Mouse (Mus musculus) lung, adult 2 months (tissue): ENCODE results near the gene Mon1a. TPM values are rescaled to one million over a fixed set of nuclear protein-coding genes. Genes with fewer than 3 reads are reported as not detected.
A peak's percentile ranks its signal among the peaks of the same experiment; 100 is the strongest.

Experiments
- DNase-seq: peaks from one replicate; pipeline ENCODE4 v3.0.0; 2022
- H3K4me1 ChIP-seq: fragments of 200-500 bp; 2 replicates; pipeline ENCODE4 v1.6.1; 2011; ENCODE audit warnings: low read length; ENCODE audit not compliant: control insufficient read depth, insufficient read depth
- H3K4me3 ChIP-seq: fragments of 200-500 bp; replicated peaks from 2 replicates; pipeline ENCODE3; 2011; ENCODE audit warnings: low read depth, mild to moderate bottlenecking, control low read depth, low read length; ENCODE audit errors: extremely low read depth
- CTCF ChIP-seq: fragments of 200-500 bp; IDR thresholded peaks from 2 replicates; pipeline ENCODE4 v1.5.1; 2011; ENCODE audit warnings: mild to moderate bottlenecking, low read length, control low read depth; ENCODE audit not compliant: insufficient read depth
- POLR2A ChIP-seq: fragments of 200-500 bp; IDR thresholded peaks from 2 replicates; pipeline ENCODE4 v1.6.1; 2011; ENCODE audit warnings: low read depth, mild to moderate bottlenecking, control low read depth, low read length, borderline replicate concordance; ENCODE audit errors: extremely low read depth
- WGBS: fragments of 180-500 bp; shearing (Covaris S2); methylation state at CpG from one replicate; pipeline ENCODE4 v1.1.7; 2018; 5-methylcytosine and 5-hydroxymethylcytosine counted together
- polyA plus RNA-seq: library from polyadenylated mRNA; depleted of rRNA; stranded (reverse); fragments of >200 nt; gene quantifications from 2 replicates; pipeline ENCODE4 v1.2.3, GENCODE M21; 2012; rRNA removed

Mon1a gene
- polyA plus RNA-seq: 29.4 and 31.7 TPM in 2 replicates

GRCm38 (mm10) chr9:107887804-107888266 is at the start of gene Mon1a:
Mon1a (plus strand) TSS chr9:107888151.
- TF ChIP-seq CTCF: no peak
- TF ChIP-seq POLR2A: peak; percentile 75; the same call in 1 of the 2 replicates

DNA sequence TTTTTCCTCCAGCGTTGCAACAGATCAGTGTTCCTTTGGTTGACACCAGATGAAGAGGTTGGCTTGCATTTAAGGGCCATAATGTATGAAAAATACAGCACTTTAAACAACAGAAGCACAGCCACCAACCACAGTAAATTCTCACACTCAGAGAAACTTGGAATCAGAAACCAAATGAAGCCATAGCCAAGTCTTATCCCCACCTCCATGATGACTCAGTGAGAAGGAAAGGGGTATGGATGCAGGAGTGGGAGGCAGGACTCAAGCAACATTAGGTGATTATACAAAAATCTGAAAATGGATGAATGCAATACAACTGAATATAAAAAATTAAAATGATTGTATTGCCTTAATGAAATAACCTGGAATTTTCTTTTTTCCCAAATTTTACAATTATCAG is 49.1 kb upstream of the Mon1a start:
- DNase-seq: no peak
- Histone ChIP-seq H3K4me1 (no peaks in the 10 kb centered on the region), H3K4me3 (no peak overlapping the region)
- no peak for TF ChIP-seq POLR2A
- TF ChIP-seq CTCF: no peak
- WGBS: 91% methylated on average over 1 of the region's 1 CpGs

More at GRCm38 (mm10) chr9:107887804-107888266, at the start of gene Mon1a:
- H3K4me3 ChIP-seq: peak within 1 kb of the TSS; percentile 75
- DNase-seq: peak; percentile 85
- H3K4me1 ChIP-seq: no peaks in the 10 kb centered on the region
- under 1% methylated on average over 28 of the region's 28 CpGs for WGBS

DNA sequence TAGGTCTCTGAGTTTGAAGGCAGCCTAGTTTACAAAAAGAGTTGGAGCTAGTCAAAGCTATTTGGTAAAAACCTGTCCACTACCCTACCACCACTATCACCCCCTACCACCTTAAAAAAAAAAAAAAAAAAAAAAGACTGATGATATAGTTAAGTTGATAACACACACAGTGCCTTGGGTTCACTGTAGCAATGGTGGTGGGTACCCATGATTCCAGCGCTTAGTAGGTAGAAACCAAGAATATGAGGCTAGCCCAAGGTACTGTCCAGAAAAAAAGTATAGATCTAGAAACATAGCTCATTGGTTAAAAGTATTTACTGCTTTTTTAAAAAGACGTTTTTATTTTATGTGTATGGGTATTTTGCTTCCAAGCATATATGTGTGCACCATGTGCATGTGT is 45.2 kb upstream of the Mon1a start:
- TF ChIP-seq CTCF (no peak), POLR2A (no peak)
- 96% methylated on average over 2 of the region's 2 CpGs for WGBS
- Histone ChIP-seq H3K4me1 (no peaks in the 10 kb centered on the region), H3K4me3 (no peak overlapping the region)
- no peak for DNase-seq

DNA sequence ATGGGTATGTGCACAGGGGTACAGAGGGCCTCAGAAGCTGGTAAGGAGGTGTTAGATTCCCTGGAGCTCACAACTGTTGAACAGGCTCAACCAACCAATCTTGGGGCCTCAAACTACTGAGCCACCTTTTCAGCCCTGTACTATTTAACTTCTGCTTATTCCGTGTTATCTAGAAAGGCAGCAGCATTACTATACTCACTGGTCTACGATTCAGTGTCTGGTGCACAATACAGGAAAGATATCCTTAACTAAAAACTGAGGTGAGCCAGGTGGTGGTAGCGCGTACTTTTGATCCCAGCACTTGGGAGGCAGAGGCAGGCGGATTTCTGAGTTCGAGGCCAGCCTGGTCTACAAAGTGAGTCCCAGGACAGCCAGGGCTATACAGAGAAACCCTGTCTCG is 39.0 kb upstream of the Mon1a start:
- 97% methylated on average over 7 of the region's 7 CpGs for WGBS
- DNase-seq: no peak
- Histone ChIP-seq H3K4me3 (no peak overlapping the region), H3K4me1 (no peaks in the 10 kb centered on the region)
- TF ChIP-seq CTCF (no peak), POLR2A (no peak)

GRCm38 (mm10) chr9:107858343-107858742 is 29.6 kb upstream of the Mon1a start:
- DNase-seq: no peak
- H3K4me1 ChIP-seq: no peaks in the 10 kb centered on the region; the same call in 1 of the 2 replicates
- 94% methylated on average over 3 of the region's 3 CpGs for WGBS
- H3K4me3 ChIP-seq: no peak overlapping the region
- TF ChIP-seq CTCF (no peak), POLR2A (no peak)

DNA sequence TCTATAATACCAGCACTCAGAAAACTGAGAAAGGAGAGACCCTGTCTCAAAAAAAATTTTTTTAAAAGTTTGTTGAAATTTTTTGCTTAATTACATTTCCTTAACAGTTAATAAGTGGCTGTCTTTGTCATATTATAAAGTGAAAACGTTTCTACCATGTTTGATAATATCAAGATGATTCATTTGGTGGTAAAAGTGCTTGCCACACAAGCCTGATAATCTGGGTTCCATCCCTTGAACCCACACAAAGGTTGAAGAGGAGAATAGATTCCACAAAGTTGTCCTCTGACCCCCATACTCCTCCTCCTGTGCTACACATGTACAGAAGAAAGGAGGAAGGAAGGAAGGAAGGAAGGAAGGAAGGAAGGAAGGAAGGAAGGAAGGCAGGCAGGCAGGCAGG is 23.5 kb upstream of the Mon1a start:
- peaks cover 2% of the 10 kb centered on the region; the same call in 1 of the 2 replicates for H3K4me1 ChIP-seq
- no peak for TF ChIP-seq CTCF
- no peak for TF ChIP-seq POLR2A
- WGBS: 33% methylated on average over 1 of the region's 1 CpGs
- H3K4me3 ChIP-seq: no peak overlapping the region
- no peak for DNase-seq

GRCm38 (mm10) chr9:107866081-107866480 is 21.9 kb upstream of the Mon1a start:
- WGBS: 98% methylated on average over 2 of the region's 2 CpGs
- TF ChIP-seq POLR2A (no peak), CTCF (no peak)
- Histone ChIP-seq H3K4me1 (peaks cover 2% of the 10 kb centered on the region; the same call in 1 of the 2 replicates), H3K4me3 (no peak overlapping the region)
- DNase-seq: no peak

DNA sequence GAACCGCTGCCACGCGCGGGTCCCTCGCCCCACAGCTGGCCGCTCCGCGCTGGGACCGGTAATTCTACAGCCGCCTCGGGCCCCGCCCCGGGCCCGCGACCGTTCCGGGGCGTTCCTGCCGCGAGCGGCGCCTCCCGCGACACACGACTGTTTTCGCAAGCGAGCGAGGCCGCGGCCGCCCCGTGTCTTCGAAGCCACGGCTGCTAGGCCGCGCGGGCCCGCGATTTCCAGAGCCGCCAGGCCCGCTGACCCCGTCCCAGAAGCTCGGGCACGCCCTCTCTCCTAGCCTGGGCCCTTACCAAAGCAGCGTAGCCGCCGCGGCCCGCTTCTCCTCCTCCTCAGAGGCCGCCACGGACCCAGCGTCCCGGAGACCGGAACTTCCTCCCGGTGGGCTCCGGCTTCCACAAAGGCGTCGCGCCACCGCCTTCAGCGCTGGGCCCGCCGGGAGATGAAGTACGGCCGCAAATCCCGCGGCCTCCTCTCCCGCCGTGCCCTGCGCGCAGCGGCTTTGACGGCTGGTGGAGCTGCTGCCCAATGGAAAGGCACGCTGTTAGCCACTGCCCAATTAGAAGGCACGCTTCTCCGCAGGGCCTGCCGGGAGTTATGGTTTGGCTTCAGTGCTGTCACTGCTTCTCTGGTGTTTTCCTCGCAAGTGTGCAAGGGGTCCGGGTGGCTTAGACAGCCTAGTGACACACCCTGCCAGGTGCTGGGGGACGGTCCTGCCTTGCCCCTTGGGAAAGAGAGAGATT is 15.4 kb upstream of the Mon1a start:
- TF ChIP-seq CTCF (no peak), POLR2A (peak; percentile 92; the same call in 1 of the 2 replicates)
- Histone ChIP-seq H3K4me1 (peaks cover 6% of the 10 kb centered on the region; the same call in 1 of the 2 replicates), H3K4me3 (peak overlapping the region; percentile 97)
- WGBS: under 1% methylated on average over 80 of the region's 80 CpGs
- peak; percentile 87 for DNase-seq

DNA sequence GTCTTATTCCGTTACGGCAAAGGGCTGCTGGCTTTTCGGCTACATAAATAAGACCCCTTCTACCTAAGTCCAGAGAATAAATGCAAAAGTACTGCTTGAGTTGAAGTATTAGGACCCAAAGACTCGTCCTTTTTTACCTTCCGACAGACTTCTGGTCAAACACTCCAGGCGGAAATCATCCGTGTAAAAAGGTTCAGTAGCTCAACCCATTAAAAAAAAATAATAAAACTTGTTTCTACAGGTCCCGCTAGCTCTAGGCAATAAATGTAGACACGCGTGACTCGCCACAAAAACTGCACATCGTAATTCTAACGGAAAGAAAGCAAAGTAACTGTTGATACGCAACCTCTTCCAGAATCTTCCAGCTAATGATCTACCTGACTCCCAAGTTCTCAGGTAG is 14.8 kb upstream of the Mon1a start, which contains the start of gene Rbm6:
TSS of gene Rbm6 (minus strand) at position 101 of the 400 bp plus-strand sequence.
- no peak for DNase-seq
- 8% methylated on average over 14 of the region's 14 CpGs for WGBS
- no peak for TF ChIP-seq POLR2A
- TF ChIP-seq CTCF: no peak
- Histone ChIP-seq H3K4me1 (peaks cover 6% of the 10 kb centered on the region; the same call in 1 of the 2 replicates), H3K4me3 (peak within 1 kb of the TSS; percentile 97)

DNA sequence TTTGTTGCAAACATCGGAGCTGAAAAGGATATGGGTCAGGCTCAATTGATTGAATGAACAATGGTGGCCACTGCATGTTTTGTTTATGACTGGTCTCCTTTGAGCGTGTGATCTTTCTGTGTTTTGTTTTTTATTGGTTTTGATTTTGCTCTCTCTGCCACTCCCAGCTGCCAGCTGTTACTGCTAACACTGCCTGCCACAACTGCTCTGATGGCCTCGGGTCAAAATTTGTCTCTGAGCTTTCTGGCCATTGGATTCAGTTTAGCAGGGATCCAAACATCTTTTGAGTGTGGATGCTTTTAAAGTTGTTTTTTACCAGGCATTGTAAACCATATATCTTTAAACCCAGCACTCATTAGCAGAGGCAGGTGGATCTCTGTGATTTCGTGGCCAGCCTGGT is 7.5 kb upstream of the Mon1a start:
- DNase-seq: no peak
- Histone ChIP-seq H3K4me1 (no peaks in the 10 kb centered on the region), H3K4me3 (no peak overlapping the region)
- WGBS: 52% methylated on average over 4 of the region's 4 CpGs
- TF ChIP-seq POLR2A (no peak), CTCF (no peak)
